Mouse (Mus musculus): Measurements from ENCODE around the gene Rgsl1.
"Not testable (repeated sequence)": the region's sequence is repeated elsewhere in the genome, so short reads cannot be mapped to it uniquely, and the experiment has no call there.

The Rgsl1 gene

DNA sequence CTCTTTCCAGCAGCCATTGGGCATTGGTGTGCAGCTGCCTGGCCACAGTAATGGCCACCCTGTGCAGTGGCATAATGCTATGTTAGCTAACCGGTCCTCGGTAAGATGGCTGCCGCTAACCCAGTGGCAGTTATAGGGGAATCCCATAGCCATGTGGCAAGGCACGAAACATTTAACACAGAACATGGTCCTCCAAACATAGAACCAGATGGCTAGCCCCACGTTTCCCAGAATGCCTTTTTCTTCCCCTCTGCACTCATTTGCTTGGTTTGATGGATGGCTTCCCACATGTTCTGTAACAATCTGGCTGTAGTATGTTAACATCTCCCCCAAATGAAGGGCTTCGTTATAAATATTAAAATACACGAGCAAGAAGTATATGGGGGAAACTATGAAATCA is 67.7 kb downstream of the Rgsl1 start:
- DNase-seq (ENCODE audit: low read depth in 2 of 2, low spot score in 2 of 2), result no peak

DNA sequence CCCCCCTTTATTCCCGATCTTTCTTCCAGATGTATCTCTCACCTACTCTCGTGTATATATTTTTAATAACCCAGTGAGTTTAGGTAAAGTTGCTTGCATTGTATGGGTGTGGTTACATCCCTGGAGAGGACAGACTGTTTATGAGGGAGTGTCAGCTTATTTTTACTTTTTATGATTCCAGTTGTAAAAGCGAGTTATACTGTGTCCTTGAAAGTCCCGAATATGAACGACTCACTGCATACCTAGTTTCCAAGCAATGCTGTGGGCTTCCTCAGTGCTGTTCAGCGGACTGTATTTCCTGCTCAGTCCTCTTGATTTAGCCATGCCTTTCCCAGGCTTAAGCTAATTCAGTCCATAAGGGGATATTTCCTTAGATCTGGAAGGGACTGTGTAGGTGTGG is 68.8 kb downstream of the Rgsl1 start:
- no peak for DNase-seq (ENCODE audit: low read depth in 2 of 2, low spot score in 2 of 2)

DNA sequence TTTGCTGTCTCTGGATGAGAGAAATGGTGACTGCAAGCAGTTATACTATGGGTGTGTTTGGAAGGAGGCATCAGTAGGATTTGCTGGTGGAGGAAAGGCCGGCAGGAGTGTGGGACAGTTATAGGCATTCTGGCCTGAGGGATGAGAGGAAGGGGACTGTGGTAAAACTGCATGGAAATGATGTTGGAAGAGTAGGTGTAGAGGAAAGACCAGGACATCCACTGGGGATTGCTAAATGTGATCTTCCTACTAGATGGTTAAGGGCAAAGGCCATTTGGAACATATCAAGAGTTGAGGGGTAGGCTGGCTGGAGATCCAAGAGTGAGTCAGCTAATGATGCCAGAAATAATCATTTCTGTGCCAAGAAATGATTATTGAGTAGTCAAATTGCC is 73.2 kb downstream of the Rgsl1 start:
- no peak for DNase-seq (ENCODE audit: low read depth in 2 of 2, low spot score in 2 of 2)

DNA sequence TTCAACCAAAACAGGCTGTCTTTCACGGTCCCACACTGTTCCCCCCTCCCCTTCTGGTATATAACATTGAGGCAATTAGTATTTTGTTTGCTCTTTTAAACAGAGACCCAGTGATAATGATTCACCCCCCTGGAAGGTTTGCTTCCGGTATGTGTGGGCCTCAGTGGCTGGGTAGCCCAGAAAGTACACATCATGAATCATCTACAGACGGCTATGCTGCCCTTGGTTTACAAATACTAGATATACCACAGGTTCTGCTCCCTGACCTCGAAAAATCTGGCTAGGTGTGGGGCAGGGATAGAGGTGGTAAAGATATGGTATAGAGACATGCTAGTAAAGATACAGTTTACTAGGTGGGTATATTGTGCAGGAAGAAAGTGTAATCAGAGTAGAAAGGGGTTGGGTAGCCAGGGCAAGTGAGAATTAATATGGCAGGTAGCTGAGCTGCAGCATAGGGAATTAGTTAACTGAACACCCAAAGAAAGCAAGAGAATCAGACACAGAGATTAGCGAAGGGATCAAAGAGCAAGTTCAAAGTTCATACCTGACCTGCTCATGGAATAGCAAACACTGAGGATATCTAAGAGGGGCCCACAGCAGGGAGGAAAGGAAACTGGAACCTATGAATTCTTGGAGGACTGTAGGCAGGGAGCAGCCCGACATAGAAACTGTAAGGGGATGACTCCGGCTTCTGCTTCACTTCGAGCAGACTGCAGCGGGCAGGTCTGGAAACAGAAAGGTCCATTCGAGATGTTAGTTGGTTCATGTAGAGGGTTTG is 73.8 kb downstream of the Rgsl1 start:
- no peak for DNase-seq (ENCODE audit: low read depth in 2 of 2, low spot score in 2 of 2)

DNA sequence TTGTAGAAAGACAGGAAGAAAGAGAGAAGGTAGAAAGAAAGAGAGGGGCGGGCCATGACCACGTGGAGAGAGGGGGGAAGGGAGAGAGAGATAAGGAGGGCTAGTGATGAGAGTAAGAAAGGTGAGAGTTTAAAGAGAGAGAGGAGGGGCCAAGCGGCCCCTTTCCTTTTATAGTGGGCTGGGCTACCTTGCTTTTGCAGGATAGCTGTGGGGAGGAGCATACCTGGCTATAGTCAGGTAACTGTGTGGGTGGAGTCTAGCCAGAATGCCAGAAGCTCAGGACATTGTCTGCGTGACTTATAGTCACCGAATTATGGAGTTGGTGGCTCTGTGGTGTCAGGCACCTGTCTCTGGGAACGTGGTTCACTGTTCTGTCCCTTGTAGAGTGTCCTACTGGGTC is 74.4 kb downstream of the Rgsl1 start:
- not testable (repeated sequence) for DNase-seq (ENCODE audit: low read depth in 2 of 2, low spot score in 2 of 2)

DNA sequence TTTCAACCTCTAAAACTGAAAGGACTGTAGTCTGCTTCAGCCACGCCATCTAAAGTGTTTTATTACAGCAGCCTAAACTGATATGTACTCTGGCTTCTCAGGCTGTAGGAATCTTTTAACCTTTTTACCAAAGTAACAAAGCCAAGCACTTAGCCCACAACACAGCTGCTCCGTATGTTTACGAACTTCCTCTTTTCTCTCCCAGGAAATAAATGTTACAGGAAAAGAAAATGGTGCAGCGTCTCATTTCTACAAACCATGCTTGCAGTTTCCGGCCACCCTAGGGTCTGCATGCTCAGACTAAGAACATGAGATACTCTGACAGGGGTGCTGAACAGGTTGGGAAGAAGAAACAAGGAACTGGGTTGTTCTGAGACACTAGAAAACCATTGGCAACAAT is 75.5 kb downstream of the Rgsl1 start:
- DNase-seq (ENCODE audit: low read depth in 2 of 2, low spot score in 2 of 2), result no peak

DNA sequence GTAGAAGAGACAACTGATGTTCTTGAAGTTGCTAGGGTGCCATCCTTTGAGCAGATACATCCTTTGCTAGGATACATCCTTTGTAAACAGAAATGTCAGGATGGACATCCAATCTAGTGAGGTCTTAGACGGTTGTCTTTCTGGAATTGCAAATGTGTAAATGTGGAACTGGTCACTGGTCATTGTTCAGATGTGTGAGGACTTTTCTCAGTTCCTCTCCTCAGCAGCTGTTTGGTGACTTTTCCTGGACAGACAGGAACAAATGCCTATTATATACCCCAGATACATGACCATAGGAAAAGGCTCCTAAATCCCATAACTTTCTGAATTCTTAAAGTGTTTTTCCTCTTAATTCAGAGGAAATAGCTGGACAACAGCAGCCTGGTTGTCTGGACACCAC is 76.7 kb downstream of the Rgsl1 start:
- DNase-seq (ENCODE audit: low read depth in 2 of 2, low spot score in 2 of 2), result no peak

DNA sequence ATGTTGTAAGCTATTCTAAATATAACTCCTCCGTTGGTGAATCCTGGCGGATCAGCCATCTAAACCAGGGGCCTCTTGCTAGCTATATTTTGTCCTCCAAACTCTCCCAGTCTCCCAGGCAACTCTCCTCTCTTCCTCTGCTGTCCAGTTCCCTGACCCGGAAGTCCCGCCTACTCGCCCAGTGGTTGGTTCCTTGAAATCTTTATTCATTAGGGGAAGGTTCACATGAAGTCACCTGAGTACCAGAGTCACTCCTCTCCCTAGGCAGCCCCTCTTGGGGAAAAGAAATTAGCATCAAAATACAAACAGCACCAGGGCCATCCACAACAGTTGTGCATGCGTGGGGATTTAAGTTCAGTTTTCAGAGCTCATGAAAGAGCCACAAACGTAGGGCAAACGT is 77.6 kb downstream of the Rgsl1 start:
- DNase-seq (ENCODE audit: low read depth in 2 of 2, low spot score in 2 of 2), result no peak

DNA sequence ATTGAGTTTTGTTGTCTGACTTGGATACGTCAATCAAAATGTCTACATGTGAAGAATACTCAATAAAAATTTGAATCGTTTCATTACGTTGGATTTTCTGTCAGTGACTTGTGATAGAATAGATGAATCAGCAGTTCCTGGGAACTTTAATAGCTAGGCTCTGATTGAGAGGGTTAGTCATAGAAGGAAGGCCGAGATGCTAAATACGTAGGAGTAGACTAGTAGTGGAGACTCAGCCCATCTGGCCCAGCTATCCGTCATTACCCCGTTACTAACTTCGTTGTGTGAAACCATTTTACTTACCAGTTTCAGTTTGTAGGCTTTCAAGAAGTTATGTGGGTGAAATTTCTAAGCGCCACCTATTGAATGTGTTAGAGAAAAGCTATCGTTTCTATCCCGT is 79.8 kb downstream of the Rgsl1 start:
- DNase-seq (ENCODE audit: low read depth in 2 of 2, low spot score in 2 of 2), result no peak

DNA sequence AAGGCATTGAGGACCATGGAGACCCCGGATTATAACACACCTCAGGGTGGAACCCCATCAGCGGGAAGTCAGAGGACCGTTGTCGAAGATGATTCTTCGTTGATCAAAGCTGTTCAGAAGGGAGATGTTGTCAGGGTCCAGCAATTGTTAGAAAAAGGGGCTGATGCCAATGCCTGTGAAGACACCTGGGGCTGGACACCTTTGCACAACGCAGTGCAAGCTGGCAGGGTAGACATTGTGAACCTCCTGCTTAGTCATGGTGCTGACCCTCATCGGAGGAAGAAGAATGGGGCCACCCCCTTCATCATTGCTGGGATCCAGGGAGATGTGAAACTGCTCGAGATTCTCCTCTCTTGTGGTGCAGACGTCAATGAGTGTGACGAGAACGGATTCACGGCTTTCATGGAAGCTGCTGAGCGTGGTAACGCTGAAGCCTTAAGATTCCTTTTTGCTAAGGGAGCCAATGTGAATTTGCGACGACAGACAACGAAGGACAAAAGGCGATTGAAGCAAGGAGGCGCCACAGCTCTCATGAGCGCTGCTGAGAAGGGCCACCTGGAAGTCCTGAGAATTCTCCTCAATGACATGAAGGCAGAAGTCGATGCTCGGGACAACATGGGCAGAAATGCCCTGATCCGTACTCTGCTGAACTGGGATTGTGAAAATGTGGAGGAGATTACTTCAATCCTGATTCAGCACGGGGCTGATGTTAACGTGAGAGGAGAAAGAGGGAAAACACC is 90.0 kb downstream of the Rgsl1 start:
- DNase-seq (ENCODE audit: low read depth in 2 of 2, low spot score in 2 of 2), result no peak

DNA sequence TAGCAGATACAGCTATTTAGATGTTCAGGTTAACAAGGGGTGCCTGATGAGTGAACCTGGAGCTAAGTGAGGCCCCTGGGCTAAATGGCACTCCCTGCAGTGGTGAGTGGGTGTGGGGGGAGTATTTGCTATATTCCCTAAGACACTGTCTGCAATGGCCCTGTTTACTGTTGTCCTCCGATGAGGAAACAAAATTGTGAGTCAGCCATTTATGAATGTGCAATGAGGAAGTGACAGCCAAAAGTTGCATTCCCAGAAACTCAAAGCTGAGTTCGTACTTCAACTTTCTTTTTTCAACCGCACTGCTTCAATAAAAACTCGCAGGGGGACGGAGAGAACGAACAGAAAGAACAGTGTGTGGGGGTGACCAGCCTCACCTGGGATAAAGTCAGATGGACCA is 91.4 kb downstream of the Rgsl1 start:
- no peak for DNase-seq (ENCODE audit: low read depth in 2 of 2, low spot score in 2 of 2)

DNA sequence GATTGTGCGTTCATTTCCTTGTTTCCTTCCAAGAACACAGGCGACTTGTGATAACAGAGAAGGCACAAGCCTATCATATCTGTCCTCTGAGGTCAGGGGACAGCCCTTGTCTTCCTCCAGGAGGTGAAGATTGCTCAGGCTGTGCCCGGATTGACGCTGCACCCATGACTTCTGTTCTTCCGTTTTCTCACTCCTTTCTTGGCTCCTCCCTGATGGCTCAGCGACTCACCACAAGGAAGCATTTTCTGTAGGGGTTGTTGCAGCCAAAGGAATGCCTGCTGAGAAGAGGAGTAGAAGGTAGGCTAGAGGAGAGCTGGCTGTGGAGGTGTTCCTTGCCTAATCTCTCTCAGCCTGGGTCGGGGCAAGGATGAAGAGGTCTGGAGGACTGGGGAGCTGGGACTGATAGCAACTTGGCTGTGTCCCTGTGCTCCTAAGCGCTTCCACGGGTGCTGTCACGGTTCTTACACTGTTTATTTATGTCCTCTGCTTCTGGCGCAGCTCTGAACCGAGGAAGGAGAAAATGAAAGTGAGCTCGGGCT is 92.1 kb downstream of the Rgsl1 start:
- peak; percentile 59 to 66 for DNase-seq (ENCODE audit: low read depth in 2 of 2, low spot score in 2 of 2)

DNA sequence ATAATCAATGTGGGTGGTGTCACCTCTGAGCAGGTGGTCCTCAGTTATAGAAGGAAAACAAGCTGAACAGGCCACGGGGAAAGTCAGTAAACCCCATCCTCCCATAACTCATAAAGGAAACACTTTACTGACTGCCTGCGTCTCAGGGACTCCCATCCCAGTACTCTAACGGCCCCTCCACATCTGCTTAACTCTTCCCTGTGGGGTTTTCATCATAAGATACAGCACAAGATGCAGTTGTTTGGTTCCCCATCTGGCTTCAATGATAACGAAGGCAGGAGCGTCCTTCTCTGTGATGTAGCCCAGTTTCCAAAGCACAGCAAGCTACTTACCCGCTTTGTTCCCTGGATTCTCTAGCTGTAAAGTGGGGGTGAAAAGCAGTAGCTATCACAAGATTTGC is 93.9 kb downstream of the Rgsl1 start:
- DNase-seq (ENCODE audit: low read depth in 2 of 2, low spot score in 2 of 2), result no peak

DNA sequence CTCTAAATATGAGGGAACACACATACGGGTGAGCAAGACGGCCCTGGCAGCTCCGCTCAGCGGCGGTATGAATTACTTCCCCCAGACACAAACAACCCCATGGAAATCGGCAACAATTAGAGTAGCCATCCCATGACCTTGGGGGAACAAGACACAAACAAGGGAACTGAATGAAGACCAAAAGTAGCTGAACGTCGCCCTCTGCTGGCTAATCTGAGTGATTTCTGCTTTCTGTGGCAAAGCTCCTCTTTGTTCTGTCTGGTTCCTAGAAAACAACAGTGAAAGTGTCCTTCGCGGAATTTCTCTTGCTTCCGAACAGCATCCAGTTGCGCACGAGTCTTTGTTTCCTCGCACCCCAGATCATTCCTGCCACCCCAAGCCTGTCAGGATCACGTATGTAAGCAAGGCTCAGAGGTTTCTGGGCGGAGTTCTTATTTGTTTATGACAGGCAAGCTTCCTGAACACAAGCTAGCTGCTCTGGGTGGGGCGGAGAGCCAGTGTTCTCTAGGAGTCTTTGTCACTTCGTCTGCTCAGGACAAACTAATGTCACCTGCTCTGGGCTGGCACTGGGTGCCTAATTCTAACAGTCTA is 94.6 kb downstream of the Rgsl1 start, which contains the start of gene Rnasel:
Gene Rnasel, plus strand, starts transcription at position 216 of the 591 bp plus-strand sequence.
- peak; percentile 65 to 76 for DNase-seq (ENCODE audit: low read depth in 2 of 2, low spot score in 2 of 2)

DNA sequence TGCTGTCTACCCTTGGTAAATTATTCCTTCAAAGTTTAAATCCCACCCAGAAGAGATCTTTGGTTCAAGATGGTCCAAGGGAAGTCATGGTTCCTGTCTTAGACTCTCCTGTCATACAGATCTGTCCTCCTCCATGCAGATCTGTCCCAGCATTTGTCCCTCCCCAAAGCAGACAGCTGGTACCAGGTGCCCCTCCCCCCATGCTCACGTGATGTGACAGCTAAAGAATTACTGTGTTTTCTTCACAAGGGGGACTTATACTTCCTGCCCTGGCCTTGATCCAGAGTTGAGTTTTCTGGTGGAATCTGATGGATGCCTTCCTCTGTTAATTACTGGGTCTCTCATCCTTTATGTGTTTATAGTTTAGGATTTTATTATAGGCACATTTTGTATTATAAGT is 95.4 kb downstream of the Rgsl1 start:
- peak; percentile 45 to 58 for DNase-seq (ENCODE audit: low read depth in 2 of 2, low spot score in 2 of 2)

DNA sequence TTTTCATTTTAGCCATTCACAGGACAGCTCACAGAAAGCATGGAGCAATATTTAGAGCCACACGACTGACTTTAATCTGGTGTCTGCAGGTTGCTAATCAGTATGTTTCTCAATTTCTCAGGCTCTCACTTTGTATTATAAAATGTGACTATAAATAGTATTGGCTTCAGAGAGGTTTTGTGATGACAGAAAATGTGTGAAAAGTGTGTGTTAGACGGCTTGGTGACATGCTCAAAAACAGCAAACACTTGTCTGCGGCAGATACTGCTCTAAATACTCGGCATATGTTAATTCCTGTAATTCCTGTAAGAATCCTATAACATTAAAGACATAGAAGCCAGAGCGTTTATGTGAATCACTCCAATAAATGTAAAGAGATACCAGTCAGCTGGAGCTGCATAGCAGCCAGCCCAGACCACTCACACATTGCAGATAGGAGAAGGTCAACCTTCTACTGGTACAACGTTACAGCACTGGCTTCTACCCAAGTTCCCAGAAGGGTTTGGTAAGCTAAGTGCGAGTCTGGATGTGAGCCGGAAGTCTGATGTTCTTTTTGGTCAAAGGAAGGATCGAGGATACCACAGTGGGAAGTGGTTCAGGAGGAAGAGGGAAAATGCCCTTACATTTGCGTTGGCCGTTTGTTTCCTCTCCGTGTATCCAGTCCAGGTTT is 95.9 kb downstream of the Rgsl1 start:
- no peak for DNase-seq (ENCODE audit: low read depth in 2 of 2, low spot score in 2 of 2)

DNA sequence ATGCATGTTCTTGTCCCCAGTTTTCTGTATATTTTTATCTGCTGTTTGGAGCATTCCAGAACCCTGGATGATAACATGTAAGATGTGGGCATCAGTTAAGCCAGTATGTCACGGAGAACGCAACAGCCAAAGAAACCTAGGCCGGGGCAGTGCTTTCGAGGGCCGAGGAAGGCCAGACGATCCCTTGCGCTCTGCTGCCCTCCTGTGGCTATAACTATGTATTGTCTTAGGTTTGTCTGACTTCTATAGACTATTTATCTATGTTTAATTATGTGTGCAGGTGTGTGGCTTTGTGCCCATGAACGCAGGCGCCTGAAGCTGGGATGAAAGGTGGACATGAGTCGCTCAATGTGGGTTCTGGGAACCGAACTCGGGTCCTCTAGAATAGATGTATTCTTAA is 97.2 kb downstream of the Rgsl1 start:
- DNase-seq (ENCODE audit: low read depth in 2 of 2, low spot score in 2 of 2), result peak; percentile 63 to 73

DNA sequence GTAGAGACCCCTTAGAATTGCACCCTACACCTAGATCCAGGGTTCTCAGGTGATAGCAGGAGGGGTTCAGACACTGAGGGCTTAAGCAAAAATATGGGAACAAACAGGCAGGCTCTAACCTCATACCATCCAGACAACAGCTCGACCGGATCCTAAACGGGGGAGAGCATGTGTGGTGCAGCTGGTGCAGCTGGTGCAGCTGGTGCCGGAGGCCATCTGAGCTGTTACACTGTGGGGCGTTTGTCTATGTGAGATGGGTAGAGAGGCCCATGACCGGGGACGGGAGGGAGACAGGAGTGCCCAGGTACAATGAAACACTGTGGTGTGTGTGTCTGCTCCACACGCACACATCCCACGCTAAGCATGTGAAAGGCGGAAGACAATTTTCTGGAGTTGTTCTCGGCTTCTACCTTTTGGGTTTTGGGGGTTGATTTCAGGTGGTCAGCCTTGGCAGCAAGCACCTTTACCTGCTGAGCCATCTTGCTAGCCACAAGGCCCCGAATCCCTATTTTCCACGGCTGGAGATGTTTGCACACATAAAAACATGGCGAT is 97.7 kb downstream of the Rgsl1 start:
- no peak for DNase-seq (ENCODE audit: low read depth in 2 of 2, low spot score in 2 of 2)

DNA sequence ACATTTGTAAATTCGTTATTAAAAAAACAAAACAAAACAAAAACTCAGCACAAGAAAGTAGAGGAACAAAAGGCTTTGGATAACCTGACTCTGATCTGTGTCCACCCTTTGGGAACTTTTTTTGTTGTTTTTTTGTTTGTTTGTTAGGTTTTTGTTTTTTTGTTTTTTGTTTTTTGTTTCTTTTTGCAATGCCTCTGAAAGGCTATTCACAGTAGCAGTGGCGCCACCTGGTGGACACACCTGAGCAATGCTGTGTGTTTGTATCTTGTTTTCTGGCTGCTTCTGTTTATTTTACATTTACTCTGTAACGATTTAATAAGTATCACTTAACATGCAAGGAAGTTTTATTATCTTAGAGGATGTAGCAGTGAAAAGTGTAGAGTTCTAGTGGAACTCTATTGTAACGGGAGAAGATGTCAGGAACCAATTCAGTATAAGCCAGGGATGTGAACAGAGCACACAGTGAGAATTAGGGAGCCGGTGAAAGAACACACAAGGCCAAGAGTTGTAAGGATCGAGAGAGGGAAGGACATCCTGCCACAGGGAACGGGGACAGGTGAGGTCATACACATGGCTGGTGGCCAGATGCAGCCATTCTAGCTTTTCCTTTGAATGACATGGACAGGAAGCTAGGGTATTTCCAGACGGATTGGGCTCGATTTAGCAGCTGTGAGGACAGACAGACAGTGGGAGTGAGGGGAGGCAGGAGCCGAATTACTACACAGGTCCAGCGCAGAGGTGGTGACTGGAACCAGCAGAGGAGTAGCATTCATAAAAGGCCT is 101.4 kb downstream of the Rgsl1 start:
- peak; percentile 60 to 65 for DNase-seq (ENCODE audit: low read depth in 2 of 2, low spot score in 2 of 2)

DNA sequence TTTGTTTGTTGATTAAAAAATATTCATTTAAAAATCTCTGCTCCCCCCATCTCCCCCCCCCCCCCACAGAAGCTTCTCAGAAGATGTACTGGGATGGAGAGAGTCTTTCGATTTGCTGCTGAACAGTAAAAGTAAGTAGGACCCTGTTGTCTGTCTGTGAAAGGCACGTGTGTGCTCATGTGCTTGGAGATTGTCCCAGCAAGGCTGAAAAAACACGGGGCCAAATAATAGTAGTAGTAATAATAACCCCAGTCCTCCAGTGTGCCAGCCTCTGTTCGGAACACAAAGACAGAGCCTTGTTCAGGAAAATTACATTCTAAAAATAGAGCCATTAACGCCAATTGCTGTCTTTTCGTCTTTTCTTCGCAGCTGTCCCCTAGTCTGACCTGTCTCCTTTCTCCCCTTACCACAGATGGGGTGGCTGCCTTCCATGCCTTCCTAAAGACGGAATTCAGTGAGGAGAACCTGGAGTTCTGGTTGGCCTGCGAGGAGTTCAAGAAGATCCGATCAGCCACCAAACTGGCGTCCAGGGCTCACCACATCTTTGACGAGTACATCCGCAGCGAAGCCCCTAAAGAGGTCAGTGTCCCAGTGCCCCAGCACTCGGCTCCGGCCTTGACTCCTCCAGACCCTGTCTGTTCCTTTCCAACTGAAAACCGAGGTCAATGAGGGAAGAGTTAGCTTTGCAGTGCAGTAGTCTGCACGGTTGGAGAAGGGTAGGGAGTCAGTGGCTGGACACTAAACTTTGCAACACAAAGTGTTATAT is 102.2 kb downstream of the Rgsl1 start:
- DNase-seq (ENCODE audit: low read depth in 2 of 2, low spot score in 2 of 2), result no peak
